Comparison of ENCODE assay signal across 8 mouse cellular contexts in genomic region chr2:157422854-157423705, GRCm38 (mm10). TPM values are rescaled to one million over a fixed set of nuclear protein-coding genes. Genes with fewer than 3 reads are reported as not detected.
DNase-seq lines count a peak whose midpoint lies in the region; ATAC-seq lines count a peak whose summit lies in the region.

No protein-coding gene starts in this region.

- H3K27me3 ChIP-seq in kidney, embryonic 14.5 days (ENCODE audit: control insufficient read depth, insufficient read depth, low read length), result no peaks in the 10 kb centered on the region
- no peaks in the 10 kb centered on the region for H3K27me3 ChIP-seq in lung, embryonic 16.5 days (ENCODE audit: control insufficient read depth, insufficient read depth, low read depth, low read length)
- H3K27me3 ChIP-seq in stomach, embryonic 15.5 days (replicated peaks), result no peaks in the 10 kb centered on the region

- H3K27ac ChIP-seq in kidney, embryonic 14.5 days (ENCODE audit: low read depth, low read length), result peak overlapping the region; percentile 96
- H3K27ac ChIP-seq in lung, embryonic 16.5 days (ENCODE audit: low read length), result peak overlapping the region; percentile 92
- H3K27ac ChIP-seq in stomach, embryonic 15.5 days, result peak overlapping the region; percentile 86

- peak; percentile 55 for ATAC-seq in kidney, embryonic 14.5 days (ENCODE audit: low FRiP score, low TSS enrichment)
- ATAC-seq in lung, embryonic 16.5 days (ENCODE audit: low read depth), result peak; percentile 72
- peak; percentile 79 for ATAC-seq in stomach, embryonic 15.5 days (ENCODE audit: insufficient read depth, low FRiP score, low read depth)

- peaks cover 4% of the 10 kb centered on the region; the same call in 1 of the 2 replicates for H3K36me3 ChIP-seq in kidney, embryonic 14.5 days (ENCODE audit: control insufficient read depth, insufficient read depth, low read length)
- peaks cover 2% of the 10 kb centered on the region; the same call in 1 of the 2 replicates for H3K36me3 ChIP-seq in lung, embryonic 16.5 days (ENCODE audit: control insufficient read depth, insufficient read depth, low read length)
- no peaks in the 10 kb centered on the region for H3K36me3 ChIP-seq in stomach, embryonic 15.5 days

- peak overlapping the region; percentile 81 for H3K4me2 ChIP-seq in kidney, embryonic 14.5 days (replicated peaks; ENCODE audit: low read depth, low read length)
- peak overlapping the region; percentile 79 for H3K4me2 ChIP-seq in lung, embryonic 16.5 days (ENCODE audit: low read depth, low read length)
- H3K4me2 ChIP-seq in stomach, embryonic 15.5 days, result peak overlapping the region; percentile 78

- peak overlapping the region; percentile 89 for H3K4me3 ChIP-seq in kidney, embryonic 14.5 days (ENCODE audit: low read length)
- peak overlapping the region; percentile 85 for H3K4me3 ChIP-seq in lung, embryonic 16.5 days (ENCODE audit: low read length)
- peak overlapping the region; percentile 72 for H3K4me3 ChIP-seq in stomach, embryonic 15.5 days (replicated peaks)

- H3K9me3 ChIP-seq in kidney, embryonic 14.5 days (ENCODE audit: control insufficient read depth, low read length), result no peaks in the 10 kb centered on the region
- no peaks in the 10 kb centered on the region for H3K9me3 ChIP-seq in lung, embryonic 16.5 days (ENCODE audit: control insufficient read depth, low read length)
- no peaks in the 10 kb centered on the region for H3K9me3 ChIP-seq in stomach, embryonic 15.5 days

- no peak overlapping the region for H3K9ac ChIP-seq in kidney, embryonic 14.5 days (ENCODE audit: low read depth, low read length)
- peak overlapping the region; percentile 99 for H3K9ac ChIP-seq in lung, embryonic 16.5 days (ENCODE audit: low read length)
- 0 out of 2 replicates have a peak overlapping the region, but pooled peaks have one; percentile 94 for H3K9ac ChIP-seq in stomach, embryonic 15.5 days

- peaks cover 37% of the 10 kb centered on the region for H3K4me1 ChIP-seq in kidney, embryonic 14.5 days (ENCODE audit: control insufficient read depth, insufficient read depth, low read length)
- H3K4me1 ChIP-seq in lung, embryonic 16.5 days (replicated peaks; ENCODE audit: control insufficient read depth, insufficient read depth, low read length), result peaks cover 49% of the 10 kb centered on the region
- H3K4me1 ChIP-seq in stomach, embryonic 15.5 days, result peaks cover 44% of the 10 kb centered on the region

- intact Hi-C loops in left cerebral cortex, postnatal 4 days (cut with DNase I), result no loop called here

- 34% methylated on average over 11 of the region's 11 CpGs for WGBS in kidney, embryonic 14.5 days
- WGBS in lung, embryonic 16.5 days, result 39% methylated on average over 11 of the region's 11 CpGs
- WGBS in stomach, embryonic 15.5 days, result 39% methylated on average over 11 of the region's 11 CpGs

- DNase-seq in urinary bladder, postnatal 14 days (ENCODE audit: low spot score), result peak; percentile 80
- no peak for DNase-seq in urinary bladder, postnatal 25 days (ENCODE audit: low spot score)
- peak; percentile 38 for DNase-seq in heart, adult 9 months (ENCODE audit: low spot score in 2 of 2)
- DNase-seq in left cerebral cortex, postnatal 4 days, result no peak
- no peak for DNase-seq in cerebellum, postnatal 4 days (ENCODE audit: low spot score in 2 of 2)

RNA-seq across cellular contexts. Expression of gene Src, which starts 4.8 kb away (rescaled TPM):
- polyA plus RNA-seq in kidney, embryonic 14.5 days (2014; fragmentation: Nextera tagmentation; extraction: Ambion mirVana), result 13.5 and 17.5 TPM in 2 replicates
- polyA plus RNA-seq in lung, embryonic 16.5 days (2015; fragmentation: Nextera tagmentation; extraction: Ambion mirVana), result 20.9 and 21.1 TPM in 2 replicates
- 18.2 and 18.4 TPM in 2 replicates for polyA plus RNA-seq in stomach, embryonic 15.5 days (2015; fragmentation: Nextera tagmentation; extraction: Ambion mirVana)
- total RNA-seq in left cerebral cortex, postnatal 4 days (2021), result 10 to 100 TPM; 92.0 to 94.5 TPM

RNA-seq across cellular contexts. Expression of gene Manbal, which starts 55.7 kb away (rescaled TPM):
- 38.2 and 62.2 TPM in 2 replicates for polyA plus RNA-seq in kidney, embryonic 14.5 days (2014; fragmentation: Nextera tagmentation; extraction: Ambion mirVana)
- 85.3 and 86.3 TPM in 2 replicates for polyA plus RNA-seq in lung, embryonic 16.5 days (2015; fragmentation: Nextera tagmentation; extraction: Ambion mirVana)
- polyA plus RNA-seq in stomach, embryonic 15.5 days (2015; fragmentation: Nextera tagmentation; extraction: Ambion mirVana), result 68.3 and 78.5 TPM in 2 replicates
- total RNA-seq in left cerebral cortex, postnatal 4 days (2021), result 10 to 100 TPM; 66.1 to 70.3 TPM

Comparison
In these comparisons a context has a peak if more than half of its experiments do, and no peak if none do; other contexts are left out.
1. DNase-seq: peak in urinary bladder, postnatal 14 days (single experiment) and heart, adult 9 months (2 of 2); none in urinary bladder, postnatal 25 days (single experiment), left cerebral cortex, postnatal 4 days (single experiment) and cerebellum, postnatal 4 days (0 of 2).
2. Peak in every context shown above with its lines, with median percentiles within 50 percentile points of each other: ATAC-seq, H3K27ac ChIP-seq, H3K4me2 ChIP-seq and H3K4me3 ChIP-seq.